ENCODE assay signal across 11 mouse cellular contexts in genomic region chr15:28189668-28190067, GRCm38 (mm10). TPM values are rescaled to one million over a fixed set of nuclear protein-coding genes. Genes with fewer than 3 reads are reported as not detected.
DNase-seq lines count a peak whose midpoint lies in the region; ATAC-seq and TF ChIP-seq lines count a peak whose summit lies in the region.
"Had no signal": no experiment of that assay in that cellular context is flagged by ENCODE, and none has a peak within 500 bp of the region (broad histone marks: within the 10 kb centered on the region; RNA-seq: fewer than 3 reads in every experiment).

No protein-coding gene starts in this region.

- 53% methylated on average over 12 of the region's 12 CpGs for WGBS in forebrain, postnatal 0 days
- WGBS in forebrain, embryonic 15.5 days = 44% methylated on average over 12 of the region's 12 CpGs
- 40% methylated on average over 12 of the region's 12 CpGs for WGBS in lung, postnatal 0 days
- 41% methylated on average over 12 of the region's 12 CpGs for WGBS in limb, embryonic 12.5 days

- no peak overlapping the region for H3K9ac ChIP-seq in forebrain, postnatal 0 days
- no peak overlapping the region for H3K9ac ChIP-seq in forebrain, embryonic 15.5 days (replicated peaks)
- no peak overlapping the region for H3K9ac ChIP-seq in lung, postnatal 0 days (replicated peaks; ENCODE audit: low read depth)
- H3K9ac ChIP-seq in limb, embryonic 12.5 days (replicated peaks) = no peak overlapping the region

- no peak for DNase-seq in forebrain, postnatal 0 days
- DNase-seq in lung, postnatal 0 days (ENCODE audit: low spot score) = peak; percentile 18
- DNase-seq in lung, postnatal 14 days = no peak
- DNase-seq in thymus, postnatal 25 days = peak; percentile 35
- no peak for DNase-seq in layer of hippocampus, postnatal 36 days
- no peak for DNase-seq in frontal cortex, adult 2 months (ENCODE audit: extremely low spot score in 1 of 2, low spot score in 1 of 2)
- DNase-seq: adrenal gland, postnatal 14 days; embryo, embryonic 11 days had no signal

- TF ChIP-seq CTCF in forebrain, postnatal 0 days (IDR thresholded peaks at IDR 0.05; ENCODE audit: low read depth) = peak; percentile 23
- 0 out of 2 replicates have a peak, but pooled peaks have one; percentile 6 for TF ChIP-seq CTCF in lung, postnatal 0 days (IDR thresholded peaks at IDR 0.05)

- ATAC-seq in forebrain, postnatal 0 days = no peak
- ATAC-seq in forebrain, embryonic 15.5 days (replicated peaks) = no peak
- no peak for ATAC-seq in lung, postnatal 0 days
- ATAC-seq in limb, embryonic 12.5 days (ENCODE audit: insufficient number of reproducible peaks, insufficient read depth, low FRiP score, low TSS enrichment, low read depth) = no peak
- ATAC-seq: hindbrain, postnatal 0 days had no signal

- H3K4me1 ChIP-seq in forebrain, postnatal 0 days (ENCODE audit: insufficient read depth) = no peaks in the 10 kb centered on the region
- no peaks in the 10 kb centered on the region; the same call in 1 of the 2 replicates for H3K4me1 ChIP-seq in forebrain, embryonic 15.5 days
- no peaks in the 10 kb centered on the region for H3K4me1 ChIP-seq in lung, postnatal 0 days (ENCODE audit: insufficient read depth, low read depth, low read length)
- H3K4me1 ChIP-seq in limb, embryonic 12.5 days (replicated peaks) = no peaks in the 10 kb centered on the region

- H3K9me3 ChIP-seq in forebrain, postnatal 0 days (ENCODE audit: low read length) = no peaks in the 10 kb centered on the region
- H3K9me3 ChIP-seq in forebrain, embryonic 15.5 days = no peaks in the 10 kb centered on the region
- no peaks in the 10 kb centered on the region for H3K9me3 ChIP-seq in lung, postnatal 0 days (ENCODE audit: low read length)
- H3K9me3 ChIP-seq in limb, embryonic 12.5 days = no peaks in the 10 kb centered on the region

- H3K36me3 ChIP-seq in forebrain, postnatal 0 days (ENCODE audit: insufficient read depth) = no peaks in the 10 kb centered on the region
- H3K36me3 ChIP-seq in forebrain, embryonic 15.5 days = no peaks in the 10 kb centered on the region
- H3K36me3 ChIP-seq in lung, postnatal 0 days (ENCODE audit: insufficient read depth, low read length) = no peaks in the 10 kb centered on the region
- H3K36me3 ChIP-seq in limb, embryonic 12.5 days = no peaks in the 10 kb centered on the region

- H3K27me3 ChIP-seq in forebrain, postnatal 0 days (ENCODE audit: insufficient read depth, low read length) = no peaks in the 10 kb centered on the region
- no peaks in the 10 kb centered on the region for H3K27me3 ChIP-seq in forebrain, embryonic 15.5 days
- H3K27me3 ChIP-seq in lung, postnatal 0 days (replicated peaks; ENCODE audit: insufficient read depth, low read length) = no peaks in the 10 kb centered on the region
- no peaks in the 10 kb centered on the region for H3K27me3 ChIP-seq in limb, embryonic 12.5 days

- no peak overlapping the region for H3K4me2 ChIP-seq in forebrain, postnatal 0 days (ENCODE audit: low read depth)
- H3K4me2 ChIP-seq in forebrain, embryonic 15.5 days (replicated peaks) = no peak overlapping the region
- no peak overlapping the region for H3K4me2 ChIP-seq in lung, postnatal 0 days (replicated peaks; ENCODE audit: low read depth, low read length)
- H3K4me2 ChIP-seq in limb, embryonic 12.5 days = peak overlapping the region; percentile 27; the same call in 1 of the 2 replicates

- no peak for TF ChIP-seq EP300 in lung, postnatal 0 days (IDR thresholded peaks at IDR 0.05)

- no peak overlapping the region for H3K27ac ChIP-seq in forebrain, postnatal 0 days (ENCODE audit: low read depth, low read length)
- no peak overlapping the region for H3K27ac ChIP-seq in forebrain, embryonic 15.5 days (replicated peaks)
- H3K27ac ChIP-seq in lung, postnatal 0 days (ENCODE audit: low read length) = no peak overlapping the region
- no peak overlapping the region for H3K27ac ChIP-seq in limb, embryonic 12.5 days
- H3K27ac ChIP-seq: hindbrain, postnatal 0 days had no signal

- no peak overlapping the region for H3K4me3 ChIP-seq in forebrain, postnatal 0 days (ENCODE audit: low read depth, low read length)
- no peak overlapping the region for H3K4me3 ChIP-seq in forebrain, embryonic 15.5 days
- no peak overlapping the region for H3K4me3 ChIP-seq in lung, postnatal 0 days (ENCODE audit: low read depth, low read length)
- H3K4me3 ChIP-seq in limb, embryonic 12.5 days (replicated peaks) = no peak overlapping the region

RNA-seq across cellular contexts. Expression of gene Dnah5, which starts 13.9 kb away (rescaled TPM):
- total RNA-seq in forebrain, postnatal 0 days (2014; rRNA removed) = 2.0 TPM in 2 replicates
- 0.19 and 0.24 TPM in 2 replicates for polyA plus RNA-seq in forebrain, postnatal 0 days (2015; fragmentation: Nextera tagmentation; extraction: Ambion mirVana)
- 0.15 and 0.20 TPM in 2 replicates for polyA plus RNA-seq in forebrain, embryonic 15.5 days (2015; fragmentation: Nextera tagmentation; extraction: Ambion mirVana)
- polyA plus RNA-seq in lung, postnatal 0 days (2015; fragmentation: Nextera tagmentation; extraction: Ambion mirVana) = 1.1 and 1.4 TPM in 2 replicates
- polyA plus RNA-seq in limb, embryonic 12.5 days (2016; fragmentation: Nextera tagmentation; extraction: Ambion mirVana) = not detected in 2 replicates
- 1 to 10 TPM; 3.4 to 3.7 TPM for total RNA-seq in layer of hippocampus, postnatal 36 days (2021)
- polyA plus RNA-seq in frontal cortex, adult 2 months (2012; rRNA removed) = 0.42 and 0.66 TPM in 2 replicates

Comparison
In these comparisons a context has a peak if more than half of its experiments do, and no peak if none do; other contexts are left out.
1. DNase-seq: peak in lung, postnatal 0 days (single experiment) and thymus, postnatal 25 days (single experiment); none in forebrain, postnatal 0 days (single experiment), lung, postnatal 14 days (single experiment), layer of hippocampus, postnatal 36 days (0 of 2) and frontal cortex, adult 2 months (0 of 2).